Mouse (Mus musculus) heart, adult 2 months (tissue): ENCODE results near the gene Slc7a3. TPM values are rescaled to one million over a fixed set of nuclear protein-coding genes. Genes with fewer than 3 reads are reported as not detected.

Experiments used
- DNase-seq, 2 experiments: peaks; one replicate each; pipeline ENCODE4 v3.0.0; 2021
- H3K27ac ChIP-seq: fragments of 200-600 bp; 2 replicates; pipeline ENCODE4 v1.8.1; 2022
- H3K27me3 ChIP-seq: fragments of 200-500 bp; 2 replicates; pipeline ENCODE4 v1.6.1; 2012; ENCODE audit warnings: mild to moderate bottlenecking, low read length, inconsistent platforms, mixed read lengths; ENCODE audit not compliant: control insufficient read depth, insufficient read depth
- H3K36me3 ChIP-seq: fragments of 200-500 bp; 2 replicates; pipeline ENCODE4 v1.6.1; 2012; ENCODE audit warnings: low read length, inconsistent platforms; ENCODE audit not compliant: control insufficient read depth, insufficient read depth
- H3K4me1 ChIP-seq: fragments of 200-500 bp; 2 replicates; pipeline ENCODE4 v1.6.1; 2011; ENCODE audit warnings: low read length; ENCODE audit not compliant: control insufficient read depth, insufficient read depth
- H3K4me3 ChIP-seq: fragments of 200-600 bp; 2 replicates; pipeline ENCODE4 v1.8.1; 2022
- H3K79me2 ChIP-seq: fragments of 200-500 bp; replicated peaks from 2 replicates; pipeline ENCODE4 v1.6.1; 2012; ENCODE audit warnings: mild to moderate bottlenecking, inconsistent platforms, low read length, moderate library complexity, mixed read lengths; ENCODE audit not compliant: control insufficient read depth, insufficient read depth
- H3K9ac ChIP-seq: fragments of 200-500 bp; 2 replicates; pipeline ENCODE4 v1.6.1; 2012; ENCODE audit warnings: low read depth, mild to moderate bottlenecking, control low read depth, inconsistent platforms, low read length, mixed read lengths
- CTCF ChIP-seq: fragments of 200-600 bp; IDR thresholded peaks from 2 replicates; pipeline ENCODE4 v1.8.1; 2022; ENCODE audit warnings: antibody characterized with exemption, mild to moderate bottlenecking, moderate library complexity
- EP300 ChIP-seq: fragments of 200-500 bp; IDR thresholded peaks from 2 replicates; pipeline ENCODE4 v1.6.1; 2011; ENCODE audit warnings: low read depth, low read length, control low read depth; ENCODE audit not compliant: insufficient read depth
- POLR2A ChIP-seq: fragments of 200-500 bp; IDR thresholded peaks from 2 replicates; pipeline ENCODE4 v1.6.1; 2011; ENCODE audit warnings: mild to moderate bottlenecking, low read depth, low read length, control low read depth; ENCODE audit not compliant: insufficient read depth
- WGBS: fragments of 180-500 bp; shearing (Covaris S2); methylation state at CpG from one replicate; pipeline ENCODE4 v1.1.7; 2018; 5-methylcytosine and 5-hydroxymethylcytosine counted together
- intact Hi-C: fragments of 180-260 bp; cut with DNase I; formaldehyde crosslinking; loops from one replicate; pipeline ENCODE4 v1.15.1; 2025
- long read RNA-seq: library from polyadenylated mRNA; stranded (forward); transcript quantifications from one replicate; pipeline ENCODE4 v2.0.0, GENCODE M21; 2021
- polyA plus RNA-seq: library from polyadenylated mRNA; depleted of rRNA; stranded (reverse); fragments of >200 nt; gene quantifications from 2 replicates; pipeline ENCODE4 v1.2.3, GENCODE M21; 2012; rRNA removed
- total RNA-seq, 2 experiments: library from RNA; stranded (reverse); gene quantifications; 2 replicates each; pipeline ENCODE4 v1.2.3; 2021

Gene Slc7a3
- total RNA-seq (not detected), polyA plus RNA-seq (0.18 and 0.68 TPM in 2 replicates)
- long read RNA-seq: 0 reads

DNA sequence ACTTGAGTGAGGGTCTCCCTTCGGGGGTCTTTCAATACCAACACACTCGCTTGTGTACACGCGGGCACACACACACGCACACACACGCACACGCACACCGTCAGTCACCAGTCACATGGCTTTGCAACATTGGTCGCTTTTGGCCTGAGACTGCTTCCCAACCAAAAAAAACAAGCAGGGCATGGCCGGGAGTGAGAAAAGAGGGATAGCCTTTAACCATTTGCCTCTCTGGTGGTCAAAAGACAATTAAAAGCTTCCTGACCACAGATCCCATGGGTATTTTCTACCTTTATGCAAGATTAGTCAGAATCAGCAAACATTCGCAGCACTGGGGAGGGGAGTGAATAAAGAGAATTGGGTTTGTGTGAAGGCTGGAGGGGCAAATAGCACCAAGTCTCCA lies at the start of gene Slc7a3:
Slc7a3 (minus strand) TSS at position 101 of the 400 bp plus-strand sequence.
- Histone ChIP-seq H3K27ac (no peak within 1 kb of the TSS), H3K9ac (no peak within 1 kb of the TSS), H3K4me1 (no peaks in the 10 kb centered on the region), H3K36me3 (no peaks in the 10 kb centered on the region), H3K27me3 (no peaks in the 10 kb centered on the region), H3K4me3 (no peak within 1 kb of the TSS), H3K79me2 (no peaks in the 10 kb centered on the region)
- no peak for TF ChIP-seq CTCF
- TF ChIP-seq EP300: no peak
- no peak for TF ChIP-seq POLR2A
- intact Hi-C loops: no loop called here
- no peak for DNase-seq
- WGBS: 28% methylated on average over 11 of the region's 11 CpGs

- H3K4me3 ChIP-seq: peak overlapping the region; percentile 38
- 30% methylated on average over 12 of the region's 12 CpGs for WGBS
- H3K36me3 ChIP-seq: no peaks in the 10 kb centered on the region
- no peaks in the 10 kb centered on the region for H3K79me2 ChIP-seq
- TF ChIP-seq CTCF: peak; percentile 76
- TF ChIP-seq POLR2A: no peak
- H3K27me3 ChIP-seq: no peaks in the 10 kb centered on the region
- peak overlapping the region; percentile 45; the same call in 1 of the 2 replicates for H3K9ac ChIP-seq
- H3K4me1 ChIP-seq: no peaks in the 10 kb centered on the region
- DNase-seq: peak; percentile 9 to 26
- no peak overlapping the region for H3K27ac ChIP-seq
- intact Hi-C loops: loop anchor here (1.0 to 10.0 kb wide), 6 partner anchors 93 to 383 kb away; partner anchors contain the start of genes Med12, Snx12 and Zmym3
Measured at GRCm38 (mm10) chrX:101131992-101132791, 46.4 kb upstream of the Slc7a3 start.

- no peaks in the 10 kb centered on the region for H3K4me1 ChIP-seq
- intact Hi-C loops: loop anchor here (5.0 to 10.0 kb wide), 5 partner anchors 94 to 384 kb away; partner anchors contain the start of genes Med12, Snx12 and Zmym3
- TF ChIP-seq EP300 (no peak), POLR2A (no peak), CTCF (peak; percentile 88)
- no peak overlapping the region for H3K4me3 ChIP-seq
- DNase-seq: peak; percentile 45 to 69
- WGBS: 26% methylated on average over 7 of the region's 7 CpGs
- H3K79me2 ChIP-seq: no peaks in the 10 kb centered on the region
- H3K27me3 ChIP-seq: no peaks in the 10 kb centered on the region
- H3K36me3 ChIP-seq: no peaks in the 10 kb centered on the region
- no peak overlapping the region for H3K9ac ChIP-seq
- H3K27ac ChIP-seq: no peak overlapping the region
Measured at GRCm38 (mm10) chrX:101131001-101131400, 45.2 kb upstream of the Slc7a3 start.

- Histone ChIP-seq H3K4me3 (no peak overlapping the region), H3K27me3 (no peaks in the 10 kb centered on the region), H3K36me3 (no peaks in the 10 kb centered on the region), H3K9ac (no peak overlapping the region), H3K27ac (no peak overlapping the region), H3K79me2 (no peaks in the 10 kb centered on the region), H3K4me1 (no peaks in the 10 kb centered on the region)
- intact Hi-C loops: no loop called here
- TF ChIP-seq POLR2A (no peak), CTCF (no peak), EP300 (no peak)
- DNase-seq: no peak
- WGBS: 65% methylated on average over 2 of the region's 2 CpGs
Measured at GRCm38 (mm10) chrX:101128559-101128958, 42.7 kb upstream of the Slc7a3 start.

GRCm38 (mm10) chrX:101126977-101127376 lies 41.2 kb upstream of the Slc7a3 start:
- 39% methylated on average over 2 of the region's 2 CpGs for WGBS
- Histone ChIP-seq H3K79me2 (no peaks in the 10 kb centered on the region), H3K36me3 (no peaks in the 10 kb centered on the region), H3K27me3 (no peaks in the 10 kb centered on the region), H3K4me1 (no peaks in the 10 kb centered on the region), H3K4me3 (no peak overlapping the region), H3K27ac (no peak overlapping the region), H3K9ac (no peak overlapping the region)
- intact Hi-C loops: no loop called here
- TF ChIP-seq EP300 (no peak), CTCF (no peak), POLR2A (no peak)
- peak in 1 of 2 experiments; percentile 1 for DNase-seq

DNA sequence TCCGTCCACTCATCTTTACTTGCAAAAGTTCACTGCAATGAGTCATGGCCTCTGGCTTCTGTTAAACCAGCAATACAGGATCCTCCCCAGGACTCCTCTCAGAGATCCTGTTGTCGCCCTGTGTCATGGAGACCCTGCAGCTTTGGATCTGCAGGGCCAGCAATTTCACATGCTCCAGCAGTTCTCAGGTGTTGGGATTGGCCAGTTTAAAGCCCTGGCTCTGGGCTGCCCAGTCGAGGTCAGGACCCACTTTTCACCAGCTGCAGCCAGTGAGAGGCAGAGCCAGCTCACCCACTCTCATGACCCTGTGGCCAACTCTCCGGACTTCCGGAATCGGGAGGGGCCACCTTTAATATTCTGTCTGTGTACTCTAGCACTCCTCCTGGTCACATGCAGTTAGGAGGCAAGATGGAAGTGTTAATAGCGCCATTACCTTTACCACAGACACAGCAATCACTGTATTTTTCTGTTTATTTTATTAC lies 40.7 kb upstream of the Slc7a3 start:
- Histone ChIP-seq H3K27ac (no peak overlapping the region), H3K4me1 (no peaks in the 10 kb centered on the region), H3K27me3 (no peaks in the 10 kb centered on the region), H3K36me3 (no peaks in the 10 kb centered on the region), H3K9ac (no peak overlapping the region), H3K79me2 (no peaks in the 10 kb centered on the region), H3K4me3 (no peak overlapping the region)
- TF ChIP-seq POLR2A (no peak), CTCF (no peak), EP300 (no peak)
- WGBS: 30% methylated on average over 7 of the region's 7 CpGs
- peak; percentile 25 for DNase-seq
- intact Hi-C loops: no loop called here
